Mouse (Mus musculus) urinary bladder, postnatal 10 days (tissue): ENCODE measurements around the gene Arhgap9.
"Not testable (repeated sequence)": the region's sequence is repeated elsewhere in the genome, so short reads cannot be mapped to it uniquely, and the experiment has no call there.

Experiments
- DNase-seq: peaks from one replicate; pipeline ENCODE4 v3.0.0; 2022; ENCODE audit warnings: low spot score

Arhgap9 gene

DNA sequence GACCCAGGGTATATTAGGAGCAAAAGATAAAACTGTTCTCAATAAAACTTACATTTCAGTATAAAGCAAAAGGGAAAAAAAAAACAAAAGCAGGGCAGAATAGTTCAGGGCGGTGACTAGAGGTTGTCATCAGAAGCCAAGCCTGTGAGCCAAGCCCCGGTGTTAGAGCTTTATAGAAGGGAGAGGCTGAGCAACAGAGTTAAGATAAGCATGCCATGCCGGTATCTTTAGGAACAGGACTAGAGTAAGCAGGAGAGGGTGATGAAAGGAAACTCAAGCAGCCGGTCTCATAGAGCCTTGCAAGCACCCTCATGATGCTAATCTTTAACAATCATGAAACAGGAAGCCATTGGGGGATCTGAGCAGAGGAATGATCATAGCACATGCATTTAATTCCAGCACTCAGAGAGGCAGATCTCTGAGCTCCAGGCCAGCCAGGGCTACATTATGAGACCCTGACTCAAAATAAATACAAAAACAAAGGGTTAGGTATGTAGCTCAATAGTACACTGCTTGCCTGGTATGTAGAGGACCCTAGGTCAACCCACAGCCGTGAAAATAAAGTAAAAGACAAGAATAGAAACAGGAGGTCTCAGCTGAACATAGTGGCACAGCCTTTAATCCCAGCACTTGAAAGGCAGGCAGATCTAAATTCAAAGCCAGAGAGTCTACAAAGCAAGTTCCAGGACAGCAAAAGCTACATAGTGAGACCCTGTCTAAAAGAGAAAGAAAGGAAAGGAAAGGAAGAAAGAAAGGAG lies 29.7 kb upstream of the Arhgap9 start:
- no peak for DNase-seq

DNA sequence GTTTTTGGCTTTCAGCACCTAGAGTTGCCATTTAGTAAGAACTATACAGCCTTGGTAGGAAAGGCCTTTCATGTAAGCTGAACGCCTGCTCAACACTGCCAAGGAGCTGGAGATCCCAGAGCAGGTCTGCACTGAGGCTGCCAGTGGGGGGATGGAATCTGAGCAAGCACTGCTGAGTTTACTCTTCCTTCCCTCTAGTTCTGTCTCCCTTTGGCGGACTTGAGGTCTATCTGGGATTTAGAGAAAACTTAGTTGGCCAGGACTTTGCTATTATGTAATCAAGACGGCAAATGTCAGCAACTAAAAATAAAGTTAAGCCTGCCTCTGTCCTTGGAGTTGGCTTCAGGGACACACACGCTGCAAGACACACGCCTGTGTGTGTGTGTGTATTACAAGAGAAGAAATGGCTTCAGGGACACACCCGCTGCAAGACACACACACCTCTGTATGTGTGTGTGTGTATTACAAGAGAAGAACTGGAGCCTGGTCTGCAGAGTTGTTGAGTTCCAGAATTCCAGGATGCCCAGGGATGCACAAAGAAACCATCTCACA lies 28.7 kb upstream of the Arhgap9 start:
- no peak for DNase-seq

DNA sequence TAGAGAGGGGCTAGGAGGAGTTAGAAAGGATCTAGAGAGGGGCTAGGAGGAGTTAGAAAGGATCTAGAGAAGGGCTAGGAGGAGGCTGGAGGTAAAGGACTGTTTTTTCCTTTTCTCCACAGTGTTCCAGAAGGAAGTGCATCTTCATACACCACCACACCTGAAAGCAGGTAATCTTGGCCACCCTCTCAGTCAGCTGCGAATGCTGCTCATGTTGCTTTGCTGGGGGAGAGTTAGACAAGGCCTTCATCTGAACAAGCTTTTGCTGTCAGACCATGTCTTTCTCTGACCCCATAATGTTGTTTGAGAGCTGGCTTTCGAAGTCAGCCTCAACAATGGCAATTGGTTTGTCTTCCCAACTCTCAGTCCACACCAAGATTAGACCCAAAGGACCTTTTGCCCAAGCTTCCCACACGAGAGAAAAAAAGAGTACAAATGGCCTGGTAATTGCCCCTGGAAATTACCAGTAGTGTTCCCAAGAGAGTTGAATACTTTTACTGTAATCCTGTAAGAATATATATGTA lies 28.1 kb upstream of the Arhgap9 start:
- no peak for DNase-seq

DNA sequence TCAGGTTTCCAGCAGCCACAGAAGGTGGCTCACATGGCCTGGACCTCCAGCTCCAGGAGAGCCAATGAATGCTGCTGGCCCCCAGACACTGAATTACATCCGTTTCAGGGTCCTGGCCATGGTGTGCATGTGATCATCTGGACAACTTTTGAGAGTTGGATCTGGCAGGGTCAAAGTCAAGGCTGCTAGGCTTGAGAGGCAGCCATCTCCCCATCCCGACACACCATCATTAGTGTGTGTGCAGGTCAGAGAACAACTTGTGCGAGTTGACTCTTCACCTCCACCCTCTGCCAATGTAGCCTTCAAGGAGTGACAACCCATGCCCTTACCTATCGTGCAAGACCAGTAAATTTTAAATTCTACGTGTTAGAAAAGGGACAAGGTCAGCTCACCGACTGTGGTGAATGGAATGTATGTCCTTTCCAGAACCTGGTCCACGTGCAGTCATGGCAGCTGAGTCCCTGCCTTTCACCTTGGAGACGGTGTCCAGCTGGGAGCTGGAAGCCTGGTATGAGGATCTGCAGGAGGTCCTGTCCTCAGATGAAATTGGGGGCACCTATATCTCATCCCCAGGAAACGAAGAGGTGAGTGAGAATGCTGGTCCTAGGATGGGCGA lies 26.8 kb upstream of the Arhgap9 start:
- no peak for DNase-seq

DNA sequence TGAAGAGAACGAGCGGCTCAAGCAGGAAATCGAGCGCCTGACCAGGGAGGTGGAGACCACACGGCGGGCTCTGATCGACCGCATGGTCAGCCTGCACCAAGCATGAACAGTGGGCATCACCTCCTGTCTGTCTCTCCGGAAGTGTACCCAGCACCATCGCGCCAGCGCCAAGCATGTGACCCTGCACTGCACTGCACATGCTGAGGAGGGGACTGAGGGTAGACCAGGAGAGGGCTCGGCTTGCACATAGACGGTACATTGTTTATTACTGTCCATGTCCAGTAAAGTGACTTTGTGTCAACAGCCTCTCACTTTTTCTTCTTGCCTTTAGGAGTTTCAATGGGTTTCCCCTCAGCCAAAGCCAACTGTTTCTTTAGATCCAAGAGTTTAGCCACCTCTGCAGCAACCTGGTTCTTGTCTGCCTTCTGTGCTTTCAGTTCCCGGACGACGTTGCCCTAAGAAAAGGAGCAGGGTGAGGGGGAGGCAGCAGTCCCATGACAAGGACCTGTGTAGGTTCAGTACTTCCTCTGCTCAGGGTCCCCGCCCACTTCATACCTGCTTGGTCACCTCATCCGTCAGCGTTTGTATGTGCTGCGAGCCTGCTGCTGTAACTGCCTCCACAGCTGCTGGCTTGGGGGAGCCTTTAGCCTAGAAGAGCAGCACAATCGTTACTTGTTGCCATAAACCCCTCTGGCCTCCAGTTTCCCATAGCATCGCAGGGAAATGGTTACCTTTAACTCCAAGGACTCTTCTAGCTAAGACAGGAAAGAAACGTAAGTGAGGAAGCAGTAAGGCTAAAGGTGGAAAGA lies 25.6 kb upstream of the Arhgap9 start:
- DNase-seq: no peak

DNA sequence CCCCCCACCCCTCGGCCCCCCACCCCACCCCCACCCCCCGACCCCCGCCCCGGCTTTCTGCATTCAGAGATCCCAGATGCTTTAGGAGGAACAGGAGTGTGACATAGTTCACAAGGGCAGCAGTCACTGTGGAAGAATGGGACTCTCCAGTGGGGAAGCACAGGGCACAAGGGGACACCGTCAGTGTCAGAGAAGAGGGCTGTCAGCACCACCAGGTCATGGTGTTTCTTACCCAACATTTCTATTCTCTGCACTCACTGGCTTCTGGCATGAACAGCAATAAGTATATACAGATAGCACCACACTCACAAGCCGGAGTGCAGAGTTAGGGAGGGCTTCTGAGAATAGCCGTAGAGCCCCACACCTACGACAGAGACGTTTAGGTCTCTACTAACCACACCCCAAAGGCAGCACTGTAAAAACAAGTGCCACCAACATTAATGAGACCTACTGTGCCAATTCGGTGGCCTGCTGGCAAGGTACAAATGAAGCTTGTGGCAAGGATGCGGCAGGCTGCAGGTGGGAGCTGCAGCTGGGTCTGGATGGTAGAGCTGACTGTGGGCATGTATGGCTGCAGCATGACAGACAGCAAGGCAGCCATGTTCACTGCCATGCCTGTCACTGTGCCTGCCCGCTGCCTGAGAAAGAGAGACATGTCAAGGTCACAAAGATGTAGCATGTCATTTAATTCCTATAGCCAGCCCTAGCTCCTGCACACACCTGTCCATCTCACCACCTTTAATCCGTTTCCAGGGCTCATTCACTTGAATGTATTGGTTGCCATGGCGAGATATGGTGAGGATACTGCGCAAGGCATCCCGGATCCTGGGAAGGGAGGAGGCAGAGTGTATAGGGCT lies 24.5 kb upstream of the Arhgap9 start:
- DNase-seq: no peak

DNA sequence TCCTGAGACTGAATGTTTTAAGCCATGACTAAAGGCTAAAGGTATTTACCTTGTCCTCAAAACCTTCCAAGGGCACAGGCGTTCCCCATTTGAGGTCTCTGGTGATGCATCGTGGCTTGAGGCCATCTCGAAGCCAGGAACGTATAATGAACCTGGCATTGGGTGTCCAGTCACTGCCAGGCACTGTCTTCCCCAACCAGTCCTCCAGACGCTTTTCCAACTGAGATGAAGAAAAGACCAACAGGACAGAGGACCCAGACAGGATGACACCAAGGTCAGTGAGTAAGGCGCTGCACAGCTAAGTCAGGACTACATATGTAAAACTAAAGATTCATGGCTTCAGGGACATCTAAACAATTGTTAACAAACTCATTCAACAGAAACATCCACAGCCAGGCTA lies 21.4 kb upstream of the Arhgap9 start:
- no peak for DNase-seq

DNA sequence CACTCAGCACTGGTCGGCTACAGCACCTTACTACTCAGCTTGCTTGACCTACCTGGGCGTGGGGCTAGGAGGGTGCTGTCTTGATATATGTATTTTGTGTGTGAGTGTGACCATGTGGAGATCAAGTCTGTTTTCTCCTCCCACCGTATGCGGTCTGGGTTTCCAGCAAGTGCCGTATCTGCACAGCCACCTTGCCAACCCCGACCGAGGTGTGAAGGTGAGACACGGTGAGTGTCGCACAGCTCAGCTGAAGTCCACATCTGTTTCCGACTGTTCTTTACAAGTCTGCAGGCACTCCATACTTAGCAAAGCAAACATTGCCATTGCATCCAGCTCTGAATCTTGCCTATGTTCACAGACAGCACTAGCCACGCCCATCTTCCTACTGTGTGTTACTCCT lies 18.6 kb upstream of the Arhgap9 start:
- no peak for DNase-seq

DNA sequence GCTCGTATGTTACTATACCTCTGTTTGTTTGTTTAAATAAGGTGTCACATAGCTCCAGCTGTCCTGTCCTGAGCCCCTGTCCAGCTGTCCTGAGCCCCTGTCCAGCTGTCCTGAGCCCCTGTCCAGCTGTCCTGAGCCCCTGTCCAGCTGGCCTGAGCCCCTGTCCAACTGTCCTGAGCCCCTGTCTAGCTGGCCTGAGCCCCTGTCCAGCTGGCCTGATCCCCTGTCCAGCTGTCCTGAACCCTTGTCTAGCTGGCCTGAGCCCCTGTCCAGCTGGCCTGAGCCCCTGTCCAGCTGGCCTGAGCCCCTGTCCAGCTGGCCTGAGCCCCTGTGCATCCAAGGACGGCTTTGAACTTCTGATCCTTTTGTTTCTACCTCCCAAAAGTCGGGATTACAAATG lies 12.6 kb upstream of the Arhgap9 start:
- not testable (repeated sequence) for DNase-seq

DNA sequence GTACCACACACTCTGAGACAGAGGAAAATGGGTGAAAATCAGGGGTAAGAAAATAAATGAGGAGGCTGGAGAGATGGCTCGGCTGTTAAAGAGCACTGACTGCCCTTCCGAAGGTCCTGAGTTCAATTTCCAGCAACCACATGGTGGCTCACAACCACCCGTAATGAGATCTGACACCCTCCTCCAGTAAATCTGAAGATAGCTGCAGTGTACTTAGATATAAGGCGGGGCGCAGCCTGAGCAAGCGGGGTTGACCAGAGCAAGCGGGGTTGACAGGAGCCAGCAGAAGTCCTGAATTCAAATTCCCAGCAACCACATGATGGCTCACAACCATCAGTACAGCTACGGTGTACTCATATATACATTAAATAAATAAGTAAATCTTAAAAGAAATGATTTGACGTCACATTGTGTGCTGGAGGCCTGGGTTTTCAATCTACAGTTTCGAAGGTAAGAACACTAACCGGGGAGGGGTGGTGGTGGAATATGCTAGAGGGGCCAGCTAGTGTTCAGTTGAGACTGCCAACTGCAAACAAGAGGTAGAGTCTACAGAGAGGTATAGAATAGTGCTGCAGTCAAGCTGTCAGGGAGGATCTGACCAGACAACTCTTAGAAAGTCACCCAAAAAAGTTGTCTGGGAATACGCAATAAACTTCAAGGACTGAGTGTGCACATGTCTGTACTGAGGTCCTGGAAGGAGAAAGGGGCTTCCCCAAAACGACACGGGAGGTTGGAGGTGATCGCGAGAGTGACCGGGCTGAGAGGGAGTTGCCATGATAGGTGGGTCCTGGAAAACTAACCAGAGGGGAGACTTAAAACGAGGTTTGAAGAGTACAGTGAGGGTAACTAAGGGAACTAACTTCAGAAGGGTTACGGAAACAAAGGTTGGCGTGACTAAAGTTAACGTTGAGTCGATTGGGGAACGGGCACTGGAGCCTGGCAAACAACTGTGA lies 11.0 kb upstream of the Arhgap9 start:
- DNase-seq: no peak

DNA sequence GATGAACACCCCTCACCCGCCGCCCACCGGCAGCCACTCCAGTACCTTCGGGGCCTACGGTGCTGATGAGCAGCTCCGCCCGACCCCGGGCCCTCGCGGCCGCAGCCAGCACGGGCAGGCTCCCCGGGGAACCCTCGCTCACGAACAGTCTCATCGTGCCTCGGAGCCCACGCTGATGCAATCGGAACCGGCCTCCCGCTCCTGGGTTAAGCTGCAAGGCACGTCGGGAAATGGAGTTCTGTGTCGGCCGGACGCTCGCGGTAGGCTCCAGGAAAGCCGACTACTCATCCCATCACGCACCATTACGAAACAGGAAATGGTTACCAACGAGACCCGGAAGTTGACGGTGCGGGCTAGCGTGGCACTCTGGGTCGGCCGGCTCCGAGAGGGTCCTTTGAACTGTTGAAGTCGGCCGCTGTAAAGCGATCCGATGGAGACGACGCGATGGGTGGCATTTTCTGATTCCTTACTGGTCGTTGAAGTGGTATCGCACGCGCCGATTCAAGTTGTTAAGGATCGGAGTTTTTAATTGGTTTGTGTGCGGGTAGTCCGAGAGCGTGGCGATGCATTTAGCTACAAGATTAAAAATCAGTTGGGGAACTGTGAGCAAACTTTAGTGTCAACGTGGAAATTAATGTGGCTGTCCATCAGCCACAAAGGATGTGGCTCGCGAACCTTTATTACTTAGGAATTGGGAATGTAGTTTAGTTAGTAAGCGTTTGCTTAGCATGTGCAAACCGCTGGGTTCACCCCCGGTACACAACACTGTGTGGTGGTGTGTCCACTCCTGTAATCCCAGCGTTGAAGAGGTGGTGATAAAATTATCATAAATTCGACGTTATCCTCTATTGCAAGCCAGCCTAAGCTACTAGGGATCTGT lies 10.0 kb upstream of the Arhgap9 start, which contains the start of gene Mars:
Gene Mars (minus strand): TSS at position 311 of the 880 bp plus-strand sequence.
- DNase-seq: peak; percentile 77

DNA sequence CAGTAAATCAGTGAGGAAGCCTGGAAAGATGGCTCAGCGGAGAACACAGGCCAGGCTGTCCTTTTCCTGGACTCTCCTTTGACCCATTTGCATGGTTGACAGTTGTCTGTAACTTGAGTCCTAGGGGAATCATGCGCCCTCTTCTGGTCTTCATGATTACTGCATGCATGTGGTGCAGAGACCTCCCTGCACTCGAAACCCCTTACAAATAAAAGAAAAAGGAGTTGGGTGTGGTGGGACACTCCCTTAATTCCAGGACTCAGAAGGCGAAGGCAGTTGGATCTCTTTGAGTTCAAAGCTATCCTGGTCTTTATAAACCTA lies 9.4 kb upstream of the Arhgap9 start:
- no peak for DNase-seq

DNA sequence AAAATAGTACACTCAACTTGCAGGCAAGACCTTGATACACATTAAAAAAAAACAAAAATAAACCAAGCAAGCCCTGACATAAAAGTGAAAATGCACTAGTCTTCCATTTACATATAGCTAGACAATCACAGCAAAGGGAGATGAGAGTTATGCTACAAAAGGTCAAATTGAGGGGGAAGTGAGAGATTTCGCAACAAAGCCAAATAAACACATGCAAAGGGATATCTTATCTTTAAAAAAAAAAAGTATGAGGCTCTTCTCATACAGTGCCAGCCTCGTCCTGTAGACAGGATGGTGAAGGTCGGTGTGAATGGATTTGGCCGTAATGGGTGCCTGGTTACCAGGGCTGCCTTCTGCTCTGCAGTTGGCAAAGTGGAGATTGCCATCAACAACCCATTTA lies 8.9 kb upstream of the Arhgap9 start:
- DNase-seq: no peak

DNA sequence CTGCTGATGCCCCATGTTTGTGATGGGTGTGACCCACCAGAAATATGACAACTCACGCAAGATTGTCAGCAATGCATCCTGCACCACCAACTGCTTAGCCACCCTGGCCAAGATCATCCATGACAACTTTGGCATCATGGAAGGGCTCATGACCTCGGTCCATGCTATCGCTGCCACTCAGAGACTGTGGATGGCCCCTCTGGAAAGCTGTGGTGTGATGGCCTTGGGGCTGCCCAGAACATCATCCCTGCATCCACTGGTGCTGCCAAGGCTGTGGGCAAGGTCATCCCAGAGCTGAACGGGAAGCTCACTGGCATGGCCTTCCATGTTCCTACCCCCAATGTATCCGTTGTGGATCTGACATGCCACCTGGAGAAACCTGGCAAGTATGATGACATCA lies 8.2 kb upstream of the Arhgap9 start:
- DNase-seq: not testable (repeated sequence)

DNA sequence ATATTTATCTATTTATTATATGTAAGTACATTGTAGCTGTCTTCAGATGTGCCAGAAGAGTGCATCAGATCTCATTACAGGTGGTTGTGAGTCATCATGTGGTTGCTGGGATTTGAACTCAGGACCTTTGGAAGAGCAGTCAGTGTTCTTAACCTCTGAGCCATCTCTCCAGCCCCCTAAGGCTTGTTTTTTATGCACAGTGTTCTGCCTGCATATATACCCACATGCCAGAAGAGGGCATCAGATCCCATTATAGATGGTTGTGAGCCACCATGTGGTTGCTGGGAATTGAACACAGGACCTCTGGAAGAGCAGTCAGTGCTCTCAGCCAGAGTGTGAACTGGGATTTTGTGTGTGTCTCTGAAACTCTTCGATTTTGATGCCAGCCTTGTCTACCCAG lies 6.8 kb upstream of the Arhgap9 start:
- not testable (repeated sequence) for DNase-seq

DNA sequence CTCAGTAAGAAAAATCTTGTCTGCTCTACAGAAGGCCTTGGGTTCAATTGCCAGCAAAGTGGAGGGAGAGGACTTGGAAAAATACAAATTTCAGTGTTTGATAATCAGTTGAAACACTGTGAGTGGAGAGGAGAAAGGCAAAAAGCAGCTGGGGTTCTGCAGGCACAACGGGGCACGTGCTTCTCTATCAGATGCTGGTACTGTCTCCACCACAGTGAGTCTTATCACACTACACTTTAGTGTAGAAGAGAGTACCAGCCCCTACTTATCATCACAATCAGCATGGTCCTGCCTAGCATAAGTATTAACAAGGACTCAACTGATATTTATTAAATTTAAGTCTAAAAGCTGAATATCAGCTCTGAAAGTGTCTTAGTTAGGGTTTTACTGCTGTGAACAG lies 4.5 kb upstream of the Arhgap9 start:
- DNase-seq: no peak

DNA sequence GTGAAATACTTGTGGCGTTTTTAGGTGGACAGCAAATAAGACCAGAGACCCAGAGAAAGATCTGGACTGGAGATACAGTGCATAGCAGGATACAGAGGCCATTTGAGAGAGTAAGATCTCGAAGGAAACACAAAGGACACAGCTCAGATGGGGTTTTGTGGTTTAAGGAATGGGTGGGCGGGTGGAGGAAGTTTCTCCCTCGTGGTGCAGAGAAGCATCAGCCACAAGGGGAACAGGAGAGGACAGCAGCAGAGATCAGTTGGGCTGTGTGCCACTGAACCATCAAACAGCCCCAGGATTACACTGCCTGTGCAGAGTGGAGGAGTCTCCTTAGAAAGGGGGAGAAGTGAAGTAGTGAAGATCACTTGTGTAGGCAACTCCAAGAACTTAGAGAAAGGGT lies 3.8 kb upstream of the Arhgap9 start:
- DNase-seq: no peak

DNA sequence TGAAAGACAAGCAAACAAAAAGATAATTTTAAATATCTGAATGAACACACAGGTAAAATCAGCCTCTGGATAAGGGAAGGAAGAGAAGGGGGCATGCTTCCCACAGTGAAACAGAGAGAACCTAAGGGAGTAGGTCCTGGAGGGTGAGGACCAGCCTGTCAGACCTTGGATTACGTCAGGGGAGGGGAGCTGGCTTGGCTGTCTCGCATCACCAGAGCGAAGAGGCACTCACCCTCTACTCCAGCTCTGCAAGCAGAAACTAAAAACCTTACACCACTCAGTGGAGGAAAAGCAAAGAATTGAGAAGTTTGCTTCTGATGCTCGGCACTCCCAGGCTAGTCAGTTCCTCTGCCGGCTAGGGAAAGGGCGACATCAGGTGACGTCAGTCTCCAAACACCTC lies 1.8 kb upstream of the Arhgap9 start:
- no peak for DNase-seq

DNA sequence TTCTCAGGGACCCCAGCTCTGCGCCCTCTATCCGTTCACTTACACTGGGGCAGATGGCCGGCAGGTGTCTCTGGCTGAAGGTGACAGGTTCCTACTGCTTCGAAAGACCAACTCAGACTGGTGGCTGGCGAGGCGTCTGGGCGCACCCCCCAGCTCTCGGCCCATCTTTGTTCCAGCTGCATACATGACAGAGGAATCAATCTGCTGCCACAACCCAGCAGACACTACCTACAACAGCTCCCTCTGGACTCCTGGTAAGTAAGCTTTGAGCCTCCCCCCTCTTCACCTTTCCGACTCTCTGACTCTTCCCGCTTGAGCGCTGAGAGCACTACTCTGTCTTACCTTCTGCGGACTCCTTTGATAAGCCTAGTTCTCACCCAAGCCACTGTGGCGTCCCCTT lies 414 bp downstream of the Arhgap9 start:
- no peak for DNase-seq

DNA sequence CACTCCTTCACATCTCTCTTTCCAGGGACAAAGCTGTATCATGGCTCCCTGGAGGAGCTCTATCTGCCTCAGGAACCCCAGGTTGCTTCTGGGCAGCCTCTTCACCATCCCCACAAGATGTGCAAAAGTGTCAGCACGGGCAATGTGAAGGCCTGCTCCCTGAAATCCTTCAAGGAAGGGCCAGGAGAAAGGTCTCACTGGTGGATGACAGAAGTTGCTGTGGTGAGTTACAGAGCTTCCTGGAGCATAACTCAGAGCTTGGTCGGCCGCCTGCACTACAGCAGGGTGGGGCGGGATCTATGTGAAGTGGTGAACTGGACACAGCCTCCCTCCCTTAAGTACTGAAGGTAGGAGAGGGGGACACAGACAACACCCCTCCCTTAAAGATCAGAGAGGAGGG lies 905 bp downstream of the Arhgap9 start:
- DNase-seq: no peak
